Mouse (Mus musculus): Measurements from ENCODE around the gene Stk32b. TPM values are rescaled to one million over a fixed set of nuclear protein-coding genes. Genes with fewer than 3 reads are reported as not detected.

Gene Stk32b
- polyA plus RNA-seq, 1 experiment from 2014 or later, result 3.1 TPM

- no peak for TF ChIP-seq CTCF (IDR thresholded peaks at IDR 0.05; ENCODE audit: low read depth)
- no peak for TF ChIP-seq EP300 (optimal IDR thresholded peaks at IDR 0.05)
Measured at GRCm38 (mm10) chr5:37427210-37427609, 289.8 kb downstream of the Stk32b start.

GRCm38 (mm10) chr5:37419028-37419427 lies 297.9 kb downstream of the Stk32b start:
- ATAC-seq (ENCODE audit: low FRiP score, low TSS enrichment) (no peak), DNase-seq (ENCODE audit: low spot score) (no peak)
- H3K4me1 ChIP-seq (replicated peaks; ENCODE audit: control insufficient read depth, insufficient read depth), result no peaks in the 10 kb centered on the region
- H3K4me2 ChIP-seq (replicated peaks; ENCODE audit: low read depth), result no peak overlapping the region
- TF ChIP-seq EP300 (optimal IDR thresholded peaks at IDR 0.05), result no peak
- TF ChIP-seq CTCF (IDR thresholded peaks at IDR 0.05; ENCODE audit: low read depth), result no peak
- no peaks in the 10 kb centered on the region for H3K27me3 ChIP-seq (ENCODE audit: control insufficient read depth, insufficient read depth, low read length)
- no peaks in the 10 kb centered on the region for H3K9me3 ChIP-seq (ENCODE audit: control insufficient read depth, low read length)
- H3K36me3 ChIP-seq (ENCODE audit: control insufficient read depth, insufficient read depth, low read length), result 0 out of 2 replicates have a peak, but pooled peaks cover 2% of the 10 kb centered on the region
- no peak overlapping the region for H3K4me3 ChIP-seq (ENCODE audit: low read depth, low read length)
- no peak overlapping the region for H3K9ac ChIP-seq (ENCODE audit: low read length)
- 88% methylated on average over 6 of the region's 6 CpGs for WGBS
- no peak overlapping the region for H3K27ac ChIP-seq (replicated peaks)

More at GRCm38 (mm10) chr5:37427210-37427609, 289.8 kb downstream of the Stk32b start:
- Histone ChIP-seq H3K4me3 (ENCODE audit: low read depth, low read length) (no peak overlapping the region), H3K9ac (ENCODE audit: low read length) (no peak overlapping the region), H3K36me3 (ENCODE audit: control insufficient read depth, insufficient read depth, low read length) (0 out of 2 replicates have a peak, but pooled peaks cover 5% of the 10 kb centered on the region), H3K27me3 (ENCODE audit: control insufficient read depth, insufficient read depth, low read length) (no peaks in the 10 kb centered on the region), H3K9me3 (ENCODE audit: control insufficient read depth, low read length) (no peaks in the 10 kb centered on the region), H3K4me2 (replicated peaks; ENCODE audit: low read depth) (no peak overlapping the region), H3K27ac (replicated peaks) (no peak overlapping the region), H3K4me1 (replicated peaks; ENCODE audit: control insufficient read depth, insufficient read depth) (no peaks in the 10 kb centered on the region)
- ATAC-seq (ENCODE audit: low FRiP score, low TSS enrichment), result no peak
- no peak for DNase-seq (ENCODE audit: low spot score)

Other genes starting within 250 kb of the Stk32b start
- gene Cytl1, start 18.3 kb upstream of the Stk32b start, polyA plus RNA-seq (2015; fragmentation: Nextera tagmentation; extraction: Ambion mirVana), result 0.33 and 0.34 TPM in 2 replicates
- gene Msx1, start 107.4 kb upstream of the Stk32b start, polyA plus RNA-seq (2015; fragmentation: Nextera tagmentation; extraction: Ambion mirVana), result 1.1 TPM in 2 replicates